Mouse (Mus musculus) thymus, adult 2 months (tissue): ENCODE data around the gene Plaa. TPM values are rescaled to one million over a fixed set of nuclear protein-coding genes. Genes with fewer than 3 reads are reported as not detected.
"Not testable (repeated sequence)": the region's sequence is repeated elsewhere in the genome, so short reads cannot be mapped to it uniquely, and the experiment has no call there.

Experiments used
- DNase-seq: peaks from one replicate; pipeline ENCODE4 v3.0.0; 2021
- H3K27ac ChIP-seq: fragments of 200-500 bp; 2 replicates; pipeline ENCODE4 v1.5.1; 2012; ENCODE audit warnings: low read length, control low read depth; ENCODE audit not compliant: control insufficient read depth, insufficient read depth
- H3K27me3 ChIP-seq: fragments of 200-500 bp; 2 replicates; pipeline ENCODE4 v1.6.1; 2012; ENCODE audit warnings: mild to moderate bottlenecking, low read length, moderate library complexity, mixed read lengths; ENCODE audit not compliant: control insufficient read depth, insufficient read depth
- H3K36me3 ChIP-seq: fragments of 200-500 bp; 2 replicates; pipeline ENCODE4 v1.6.1; 2012; ENCODE audit warnings: mild to moderate bottlenecking, low read length, moderate library complexity; ENCODE audit not compliant: control insufficient read depth, insufficient read depth
- H3K4me1 ChIP-seq: fragments of 200-500 bp; replicated peaks from 2 replicates; pipeline ENCODE4 v1.6.1; 2012; ENCODE audit warnings: low read length; ENCODE audit not compliant: control insufficient read depth, insufficient read depth
- H3K4me3 ChIP-seq: fragments of 200-500 bp; 2 replicates; pipeline ENCODE4 v1.5.1; 2012; ENCODE audit warnings: mild to moderate bottlenecking, low read length, control low read depth, moderate library complexity; ENCODE audit not compliant: control insufficient read depth, insufficient read depth
- CTCF ChIP-seq: fragments of 200-500 bp; IDR thresholded peaks from 2 replicates; pipeline ENCODE4 v1.5.1; 2012; ENCODE audit warnings: mild to moderate bottlenecking, control low read depth, low read length, moderate library complexity, borderline replicate concordance; ENCODE audit not compliant: control insufficient read depth, poor library complexity, insufficient read depth; ENCODE audit errors: extremely low read depth
- POLR2A ChIP-seq: fragments of 200-500 bp; IDR thresholded peaks from 2 replicates; pipeline ENCODE4 v1.6.1; 2012; ENCODE audit warnings: mild to moderate bottlenecking, low read length, control low read depth, moderate library complexity; ENCODE audit not compliant: control insufficient read depth, poor library complexity, insufficient read depth; ENCODE audit errors: extremely low read depth
- WGBS: fragments of 180-500 bp; shearing (Covaris S2); methylation state at CpG from one replicate; pipeline ENCODE4 v1.1.7; 2018; 5-methylcytosine and 5-hydroxymethylcytosine counted together
- polyA plus RNA-seq: library from polyadenylated mRNA; depleted of rRNA; stranded (reverse); fragments of >200 nt; gene quantifications from 2 replicates; pipeline ENCODE4 v1.2.3, GENCODE M21; 2012; rRNA removed

Gene Plaa
- polyA plus RNA-seq: 89.9 and 125 TPM in 2 replicates

DNA sequence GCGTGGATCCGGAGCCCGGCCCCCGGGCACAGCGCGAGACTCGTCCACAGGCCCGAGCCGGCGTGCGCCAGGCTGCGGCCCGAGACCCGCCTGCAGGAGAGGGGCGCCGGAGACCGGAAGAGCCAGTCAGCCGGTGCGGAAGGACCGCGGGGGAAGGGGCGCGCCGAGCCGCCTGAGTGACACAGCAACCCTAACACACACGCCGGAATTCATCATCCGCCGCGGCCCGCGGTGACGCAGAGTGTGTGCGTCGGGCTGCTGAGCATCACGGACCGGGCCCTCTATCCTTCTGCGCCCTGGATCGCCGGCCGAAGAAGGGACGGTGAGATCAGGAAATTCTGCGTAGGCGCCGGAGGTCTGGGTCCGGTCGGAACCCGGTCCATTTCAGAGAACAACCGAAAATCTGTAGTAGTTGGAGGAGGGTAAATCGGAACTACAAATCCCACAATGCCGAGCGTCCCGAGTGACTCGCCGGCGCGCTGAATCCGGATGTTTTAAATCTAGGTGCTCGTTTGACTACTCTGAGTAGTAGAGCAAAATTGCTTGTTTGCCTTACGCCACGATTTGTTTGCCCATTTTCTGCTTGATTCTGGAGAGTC, at the start of gene Plaa:
Gene Plaa (minus strand): TSS at position 214 of the 599 bp plus-strand sequence.
- Histone ChIP-seq H3K27me3 (no peaks in the 10 kb centered on the region), H3K4me1 (no peaks in the 10 kb centered on the region), H3K27ac (no peak within 1 kb of the TSS), H3K36me3 (no peaks in the 10 kb centered on the region), H3K4me3 (peak within 1 kb of the TSS; percentile 91)
- under 1% methylated on average over 61 of the region's 61 CpGs for WGBS
- no peak for TF ChIP-seq CTCF
- TF ChIP-seq POLR2A: peak; percentile 74
- peak; percentile 89 for DNase-seq

- H3K4me3 ChIP-seq, H3K27me3 ChIP-seq, DNase-seq, H3K36me3 ChIP-seq, H3K27ac ChIP-seq, H3K4me1 ChIP-seq: not testable (repeated sequence)
- WGBS: 93% methylated on average over 5 of the region's 5 CpGs
Measured at GRCm38 (mm10) chr4:94650426-94651175, 47.6 kb upstream of the Plaa start.

GRCm38 (mm10) chr4:94649920-94650319, 46.9 kb upstream of the Plaa start, which contains the start of gene Lrrc19:
TSS of gene Lrrc19 (minus strand) at chr4:94650144.
- H3K27ac ChIP-seq: no peak within 1 kb of the TSS
- H3K4me1 ChIP-seq: no peaks in the 10 kb centered on the region
- H3K4me3 ChIP-seq: no peak within 1 kb of the TSS
- H3K27me3 ChIP-seq: no peaks in the 10 kb centered on the region
- DNase-seq: no peak
- no peaks in the 10 kb centered on the region for H3K36me3 ChIP-seq
- 96% methylated on average over 3 of the region's 3 CpGs for WGBS
- TF ChIP-seq POLR2A (no peak), CTCF (no peak)

DNA sequence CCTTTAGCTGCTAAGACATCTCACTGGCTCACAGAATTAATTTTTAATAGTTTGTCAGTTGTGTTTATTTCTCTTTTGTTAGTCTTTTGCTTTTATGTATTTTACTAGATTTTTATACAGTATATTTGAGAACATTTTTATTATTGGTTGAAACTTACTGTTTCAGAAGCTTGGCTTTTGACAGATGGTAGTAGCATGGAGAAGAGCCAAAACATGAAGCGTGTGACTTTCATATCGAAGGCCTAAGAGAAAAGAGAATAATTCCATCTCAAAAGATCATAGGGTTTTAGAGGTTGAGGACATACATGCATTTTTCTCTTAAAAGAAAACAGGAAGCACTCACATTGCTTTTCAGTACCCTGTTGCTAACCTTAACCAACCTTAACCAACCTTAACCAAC, 40.1 kb upstream of the Plaa start:
- TF ChIP-seq CTCF (no peak), POLR2A (no peak)
- no peak for DNase-seq
- 98% methylated on average over 2 of the region's 2 CpGs for WGBS

GRCm38 (mm10) chr4:94620077-94620476, 17.0 kb upstream of the Plaa start:
- H3K4me1 ChIP-seq: no peaks in the 10 kb centered on the region
- no peak for DNase-seq
- no peak overlapping the region for H3K4me3 ChIP-seq
- no peaks in the 10 kb centered on the region for H3K27me3 ChIP-seq
- 94% methylated on average over 2 of the region's 2 CpGs for WGBS
- TF ChIP-seq CTCF (no peak), POLR2A (no peak)
- H3K36me3 ChIP-seq: no peaks in the 10 kb centered on the region
- H3K27ac ChIP-seq: no peak overlapping the region

More for the DNA sequence above, 40.1 kb upstream of the Plaa start:
- Histone ChIP-seq H3K4me3 (no peak overlapping the region), H3K27ac (no peak overlapping the region), H3K4me1 (no peaks in the 10 kb centered on the region), H3K27me3 (no peaks in the 10 kb centered on the region), H3K36me3 (no peaks in the 10 kb centered on the region)

GRCm38 (mm10) chr4:94614627-94615006, 11.6 kb upstream of the Plaa start:
- Histone ChIP-seq H3K4me1 (peaks cover 4% of the 10 kb centered on the region; the same call in 1 of the 2 replicates), H3K4me3 (peak overlapping the region; percentile 93), H3K27ac (no peak overlapping the region), H3K36me3 (no peaks in the 10 kb centered on the region), H3K27me3 (no peaks in the 10 kb centered on the region)
- 1% methylated on average over 18 of the region's 18 CpGs for WGBS
- DNase-seq: no peak
- TF ChIP-seq CTCF: no peak
- TF ChIP-seq POLR2A: no peak

DNA sequence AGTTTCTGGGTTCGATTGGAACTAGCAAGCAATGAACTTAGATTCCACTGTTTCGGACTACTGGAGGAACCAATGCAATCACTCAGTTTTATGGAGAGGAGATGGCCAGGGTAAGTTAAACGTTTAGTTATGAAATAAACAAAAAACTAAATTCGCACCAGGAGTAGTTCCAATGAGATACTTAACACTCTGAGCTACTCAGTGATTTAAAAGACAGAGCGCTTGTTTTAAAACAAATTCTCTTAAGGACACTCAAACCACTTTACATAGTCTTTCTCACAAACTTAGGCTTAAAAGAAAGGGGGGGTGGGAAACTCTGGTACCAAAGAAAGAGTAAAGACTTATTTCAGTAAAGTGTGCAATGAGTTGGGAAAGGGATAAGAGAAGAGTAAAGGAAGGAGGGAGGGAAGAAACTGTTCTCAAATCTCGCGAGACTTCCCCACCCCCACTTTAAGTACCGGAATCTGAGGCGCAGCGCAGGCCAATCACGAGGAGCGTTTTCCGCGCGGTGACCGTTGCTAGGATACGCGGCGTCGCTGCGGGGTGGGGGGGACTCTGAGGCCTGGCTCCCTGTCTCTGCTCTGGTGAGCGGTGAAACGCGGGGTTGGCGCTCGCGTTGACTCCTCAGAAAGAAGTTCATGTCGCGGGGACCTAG, 11.1 kb upstream of the Plaa start, which contains the start of gene Ift74:
Gene Ift74 (plus strand): TSS at position 520 of the 655 bp plus-strand sequence.
- WGBS: 5% methylated on average over 29 of the region's 29 CpGs
- Histone ChIP-seq H3K4me1 (peaks cover 4% of the 10 kb centered on the region; the same call in 1 of the 2 replicates), H3K27ac (no peak within 1 kb of the TSS), H3K36me3 (no peaks in the 10 kb centered on the region), H3K4me3 (peak within 1 kb of the TSS; percentile 93), H3K27me3 (no peaks in the 10 kb centered on the region)
- DNase-seq: peak; percentile 89
- TF ChIP-seq POLR2A (0 out of 2 replicates have a peak, but pooled peaks have one; percentile 39), CTCF (0 out of 2 replicates have a peak, but pooled peaks have one; percentile 29)
